Mouse (Mus musculus) cerebellum, postnatal 25 days (tissue): ENCODE measurements around the gene Olfr1431.
A peak's percentile ranks its signal among the peaks of the same experiment; 100 is the strongest.
"Not testable (repeated sequence)": the region's sequence is repeated elsewhere in the genome, so short reads cannot be mapped to it uniquely, and the experiment has no call there.

ENCODE experiments used
- DNase-seq, 2 experiments: peaks; one replicate each; pipeline ENCODE4 v3.0.0; 2021; ENCODE audit warnings: mixed read lengths in 2 of 2

Olfr1431 gene

GRCm38 (mm10) chr19:12200334-12200733 is at the start of gene Olfr1431:
Gene Olfr1431, plus strand, starts transcription at chr19:12200634.
- no peak for DNase-seq

GRCm38 (mm10) chr19:12170062-12170599 is 30.3 kb upstream of the Olfr1431 start, which contains the start of gene Olfr1555-ps1:
Gene Olfr1555-ps1, minus strand, starts transcription at chr19:12170112.
- not testable (repeated sequence) for DNase-seq

GRCm38 (mm10) chr19:12175431-12175830 is 25.0 kb upstream of the Olfr1431 start:
- peak; percentile 4 to 16 for DNase-seq

- not testable (repeated sequence) for DNase-seq
These were observed 1.4 kb upstream of the Olfr1431 start for GRCm38 (mm10) chr19:12199076-12199475.

GRCm38 (mm10) chr19:12232496-12232895 is 32.1 kb downstream of the Olfr1431 start, which contains the start of gene Olfr1432:
Gene Olfr1432, minus strand, starts transcription at chr19:12232596.
- DNase-seq, result not testable (repeated sequence)

- no peak for DNase-seq
These were observed 41.1 kb downstream of the Olfr1431 start, which contains the start of gene Olfr262 for GRCm38 (mm10) chr19:12241559-12241958. Gene Olfr262, minus strand, starts transcription at chr19:12241659.

GRCm38 (mm10) chr19:12260732-12261131 is 60.3 kb downstream of the Olfr1431 start, which contains the start of gene Olfr235:
Gene Olfr235, plus strand, starts transcription at chr19:12261032.
- DNase-seq, result no peak
